Mouse (Mus musculus): ENCODE measurements around the gene Bglap3.
A peak's percentile ranks its signal among the peaks of the same experiment; 100 is the strongest.

Gene Bglap3

GRCm38 (mm10) chr3:88335436-88336053 lies 37.0 kb downstream of the Bglap3 start:
- DNase-seq (ENCODE audit: low read depth, low spot score), result no peak

- no peak for DNase-seq (ENCODE audit: low read depth, low spot score)
These were observed 37.6 kb downstream of the Bglap3 start for GRCm38 (mm10) chr3:88334902-88335435.

GRCm38 (mm10) chr3:88334029-88334658 lies 38.4 kb downstream of the Bglap3 start:
- no peak for DNase-seq (ENCODE audit: low read depth, low spot score)

GRCm38 (mm10) chr3:88331282-88331681 lies 41.3 kb downstream of the Bglap3 start:
- DNase-seq (ENCODE audit: low read depth, low spot score), result no peak

GRCm38 (mm10) chr3:88328956-88329355 lies 43.6 kb downstream of the Bglap3 start:
- DNase-seq (ENCODE audit: low read depth, low spot score), result no peak

- DNase-seq (ENCODE audit: low read depth, low spot score), result peak; percentile 65
These were observed 47.6 kb downstream of the Bglap3 start, which contains the start of gene Glmp for GRCm38 (mm10) chr3:88324951-88325405. Gene Glmp (plus strand): TSS chr3:88325023.
